Mouse (Mus musculus) activated CD4-positive, CD25-positive, alpha-beta regulatory T cell, adult 9 weeks (primary cell): ENCODE data around the gene Ube2u. TPM values are rescaled to one million over a fixed set of nuclear protein-coding genes. Genes with fewer than 3 reads are reported as not detected.

Source experiments
- polyA plus RNA-seq: library from polyadenylated mRNA; unstranded; fragments of 100-300 nt; shearing (Covaris generic); gene quantifications from one replicate; pipeline ENCODE4 v1.2.1, GENCODE M21; 2017

Ube2u gene
- polyA plus RNA-seq, result not detected

GRCm38 (mm10) chr4:100478592-100479321 is at the start of gene Ube2u:
Gene Ube2u, plus strand, starts transcription at chr4:100478849.

